Mouse (Mus musculus) forelimb bud, embryonic 11.5 days (tissue): ENCODE measurements around the gene Mrpl53.

Experiments used
- DNase-seq: peaks from one replicate; pipeline ENCODE4 v3.0.0-alpha.2; 2012; ENCODE audit warnings: low read depth, low spot score

The Mrpl53 gene

DNA sequence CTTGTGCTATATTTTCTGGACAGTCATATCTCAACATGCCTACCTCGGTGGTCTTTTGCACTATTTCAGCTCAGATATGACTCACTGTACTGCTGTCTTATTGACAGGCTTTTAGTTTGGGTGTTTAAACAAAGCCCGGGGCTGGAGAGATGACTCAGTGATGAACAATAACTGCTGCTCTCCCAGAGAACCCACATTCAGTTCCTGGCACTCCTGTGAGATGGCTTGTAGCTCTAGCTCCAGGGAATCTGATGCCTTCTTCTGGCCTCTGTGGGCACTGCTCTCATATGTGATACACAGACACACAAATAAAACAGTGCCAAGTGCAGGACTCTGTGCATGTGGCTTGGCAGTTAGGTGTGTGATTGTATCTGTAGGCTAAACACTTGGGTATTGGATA is 36.4 kb downstream of the Mrpl53 start:
- DNase-seq, result no peak

DNA sequence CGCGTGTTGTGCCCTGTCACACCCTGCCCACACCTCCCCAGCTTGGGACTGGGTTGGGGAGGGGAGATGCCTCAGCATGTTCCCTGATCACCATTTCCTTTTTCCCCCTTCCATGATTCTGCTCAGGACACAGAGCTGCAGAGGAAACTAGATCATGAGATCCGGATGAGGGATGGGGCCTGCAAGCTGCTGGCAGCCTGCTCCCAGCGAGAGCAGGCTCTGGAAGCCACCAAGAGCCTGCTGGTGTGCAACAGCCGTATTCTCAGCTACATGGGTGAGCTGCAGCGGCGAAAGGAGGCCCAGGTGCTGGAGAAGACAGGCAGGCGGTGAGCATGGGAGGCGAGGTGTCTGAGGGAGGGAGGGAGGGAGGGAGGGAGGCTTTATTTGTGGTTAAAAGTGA is 37.0 kb downstream of the Mrpl53 start:
- no peak for DNase-seq

DNA sequence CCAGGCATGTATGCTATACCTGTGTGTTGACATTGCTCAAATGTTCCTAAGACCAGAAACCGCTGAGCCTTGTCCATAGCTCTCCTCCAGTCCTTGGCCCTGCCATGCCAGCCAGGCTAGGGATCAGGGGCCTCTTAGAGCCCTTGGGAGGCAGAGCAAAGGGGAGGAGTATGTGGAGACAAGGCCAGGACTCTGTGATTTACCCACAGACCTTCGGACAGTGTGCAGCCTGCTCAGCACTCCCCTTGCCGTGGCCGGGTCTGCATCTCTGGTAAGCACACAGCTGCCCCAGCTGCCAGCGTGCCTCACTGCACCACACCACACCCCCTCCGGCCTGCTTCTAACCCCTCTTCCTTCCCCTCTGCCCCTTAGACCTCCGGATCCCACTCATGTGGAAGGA is 38.4 kb downstream of the Mrpl53 start:
- DNase-seq, result no peak

GRCm38 (mm10) chr6:83151721-83152120 is 42.9 kb downstream of the Mrpl53 start:
- no peak for DNase-seq

DNA sequence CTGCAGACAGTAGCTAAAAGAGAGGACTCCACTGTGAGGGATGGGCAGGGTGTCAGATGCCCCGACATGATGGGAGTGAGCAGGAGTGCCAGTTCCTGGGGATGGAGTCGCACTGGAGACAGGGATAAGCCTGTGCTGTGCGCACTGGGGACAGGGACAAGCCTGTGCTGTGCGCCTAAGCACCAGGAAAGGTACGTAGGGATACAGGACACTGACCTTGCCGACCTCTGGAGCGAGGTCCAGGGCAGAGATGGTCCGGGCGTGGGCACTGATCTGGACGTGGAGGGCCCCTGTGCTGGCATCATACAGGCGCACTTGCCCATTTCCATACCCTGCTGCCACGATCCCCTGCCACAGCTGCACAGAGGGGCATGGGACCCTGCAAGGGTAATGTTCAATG is 44.2 kb downstream of the Mrpl53 start:
- no peak for DNase-seq

DNA sequence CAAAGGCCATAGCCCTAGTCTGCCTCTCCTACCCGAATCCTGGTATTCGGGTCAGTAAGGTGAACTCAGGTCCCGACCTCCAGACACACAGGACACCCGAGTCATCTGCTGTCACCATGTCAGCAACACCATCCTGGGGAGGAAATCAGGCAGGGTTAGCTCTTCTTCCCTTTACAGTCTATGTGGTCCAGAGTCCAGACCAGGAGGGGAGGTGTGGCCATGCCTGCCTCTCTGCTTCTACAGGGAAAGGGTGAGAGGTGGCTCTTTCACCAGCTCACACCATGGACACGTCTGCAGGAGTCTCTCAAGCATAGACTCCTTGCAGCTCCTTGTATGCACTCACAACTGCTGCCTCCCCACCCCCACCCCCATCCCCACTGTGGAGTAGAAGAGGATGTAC is 44.6 kb downstream of the Mrpl53 start:
- no peak for DNase-seq

DNA sequence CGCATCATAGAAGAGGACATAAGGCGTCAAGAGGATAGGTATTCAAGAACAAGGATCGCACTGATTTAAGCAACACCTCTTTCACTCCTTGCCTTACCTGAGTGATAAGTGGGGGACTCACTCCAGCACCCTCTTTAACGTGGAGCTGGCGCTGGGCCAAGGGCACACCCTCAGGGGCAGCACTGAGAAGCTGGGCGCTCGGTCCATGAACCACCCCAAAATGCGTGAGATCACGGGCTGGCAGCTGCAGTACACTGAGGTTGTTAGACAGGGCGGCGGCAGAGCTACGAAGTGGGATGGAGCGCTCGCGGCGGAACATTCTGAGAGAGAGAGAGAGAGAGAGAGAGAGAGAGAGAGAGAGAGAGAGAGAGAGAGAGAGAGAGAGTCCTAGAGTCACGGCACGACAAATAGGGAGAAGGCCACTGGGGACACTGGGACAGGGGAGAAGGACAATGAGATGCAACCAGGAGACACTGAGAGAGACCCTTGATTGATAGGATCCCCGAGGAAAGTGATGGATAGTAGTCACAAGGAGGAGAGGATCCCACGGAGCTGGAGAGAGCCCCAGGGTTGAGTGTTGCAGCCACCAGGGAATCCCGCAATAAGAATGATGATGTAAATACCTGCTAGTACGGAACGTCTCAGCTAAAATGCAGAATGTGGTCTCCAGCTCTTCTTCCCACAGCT is 46.9 kb downstream of the Mrpl53 start:
- no peak for DNase-seq

DNA sequence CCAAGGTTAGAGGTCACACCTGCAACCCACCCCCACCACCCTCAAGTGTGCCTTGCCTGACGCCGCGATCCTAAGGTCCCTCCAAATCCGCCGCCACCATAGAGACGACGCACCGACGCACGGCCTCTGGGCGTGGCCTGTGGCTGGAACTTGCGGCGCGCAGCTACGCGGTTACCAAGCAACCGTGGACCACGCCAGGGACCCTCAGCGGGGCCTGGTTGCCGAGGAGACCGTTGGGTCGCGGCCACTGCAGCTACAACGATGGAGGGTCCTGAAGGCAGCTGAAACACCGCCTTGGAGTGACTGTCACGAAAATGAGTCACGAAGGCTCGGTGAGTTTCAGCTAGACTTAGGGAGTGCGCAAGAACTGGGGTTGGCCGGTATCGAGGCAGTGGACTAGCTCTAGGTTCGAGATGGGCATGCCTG is 47.4 kb downstream of the Mrpl53 start, which contains the start of the genes Wdr54 and 1700003E16Rik:
Gene Wdr54, minus strand, starts transcription at position 139 of the 426 bp plus-strand sequence.
Gene 1700003E16Rik, plus strand, starts transcription at position 146 of the 426 bp plus-strand sequence.
- peak; percentile 88 for DNase-seq

- peak; percentile 69 for DNase-seq
These were observed 50.6 kb downstream of the Mrpl53 start for GRCm38 (mm10) chr6:83159456-83159855.
